Mouse (Mus musculus) lung, embryonic 14.5 days (tissue): ENCODE data around the gene Klhl21. TPM values are rescaled to one million over a fixed set of nuclear protein-coding genes. Genes with fewer than 3 reads are reported as not detected.

Source experiments
- ATAC-seq: fragments of 200-750 bp; cut with Nextera tagmentation; 2 replicates; pipeline ENCODE4 v1.8.0; 2017; ENCODE audit warnings: mild to moderate bottlenecking, moderate TSS enrichment, moderate library complexity; ENCODE audit not compliant: insufficient read depth
- DNase-seq: peaks from one replicate; pipeline ENCODE4 v3.0.0-alpha.2; 2015
- H3K27ac ChIP-seq: fragments of 300-500 bp; sonication (generic); 2 replicates; pipeline ENCODE4 v1.5.1; 2014; ENCODE audit warnings: low read depth, mild to moderate bottlenecking, moderate library complexity
- H3K27me3 ChIP-seq: fragments of 300-500 bp; sonication (generic); 2 replicates; pipeline ENCODE4 v1.6.1; 2014; ENCODE audit warnings: low read length, control low read depth; ENCODE audit not compliant: insufficient read depth
- H3K36me3 ChIP-seq: fragments of 300-500 bp; sonication (generic); 2 replicates; pipeline ENCODE4 v1.6.1; 2014; ENCODE audit warnings: control low read depth; ENCODE audit not compliant: insufficient read depth
- H3K4me1 ChIP-seq: fragments of 300-500 bp; sonication (generic); 2 replicates; pipeline ENCODE4 v1.6.1; 2014; ENCODE audit warnings: antibody characterized with exemption, control low read depth; ENCODE audit not compliant: insufficient read depth
- H3K4me2 ChIP-seq: fragments of 300-500 bp; sonication (generic); 2 replicates; pipeline ENCODE4 v1.6.1; 2014; ENCODE audit warnings: mild to moderate bottlenecking
- H3K4me3 ChIP-seq: fragments of 300-500 bp; sonication (generic); 2 replicates; pipeline ENCODE4 v1.5.1; 2014; ENCODE audit warnings: low read depth, low read length
- H3K9ac ChIP-seq: fragments of 300-500 bp; sonication (generic); 2 replicates; pipeline ENCODE4 v1.6.1; 2014
- H3K9me3 ChIP-seq: fragments of 300-500 bp; sonication (generic); 2 replicates; pipeline ENCODE4 v1.6.1; 2016; ENCODE audit warnings: low read depth, low read length, control low read depth
- CTCF ChIP-seq: IDR thresholded peaks from 2 replicates; pipeline ENCODE4 v1.5.1; 2016; ENCODE audit warnings: antibody characterized with exemption, low read depth
- WGBS: fragments of 180-500 bp; shearing (Covaris S2); extraction: QIAGEN DNeasy Blood & Tissue Kit; methylation state at CpG from one replicate; pipeline ENCODE4 v1.1.7; 2014; 5-methylcytosine and 5-hydroxymethylcytosine counted together
- polyA plus RNA-seq: library from polyadenylated mRNA; unstranded; fragments of >200 nt; fragmentation: Nextera tagmentation; extraction: Ambion mirVana; gene quantifications from 2 replicates; pipeline ENCODE4 v1.2.1, GENCODE M21; 2014

Gene Klhl21
- polyA plus RNA-seq, 1 experiment from 2014 or later: 10.6 TPM

GRCm38 (mm10) chr4:152041924-152042641, 33.5 kb downstream of the Klhl21 start:
- no peak overlapping the region for H3K4me2 ChIP-seq
- DNase-seq: no peak
- no peak for TF ChIP-seq CTCF
- H3K9me3 ChIP-seq: no peaks in the 10 kb centered on the region
- WGBS: 95% methylated on average over 22 of the region's 22 CpGs
- H3K4me3 ChIP-seq: no peak overlapping the region
- no peak for ATAC-seq
- H3K9ac ChIP-seq: no peak overlapping the region
- H3K27ac ChIP-seq: no peak overlapping the region
- no peaks in the 10 kb centered on the region for H3K27me3 ChIP-seq
- H3K4me1 ChIP-seq: no peaks in the 10 kb centered on the region
- H3K36me3 ChIP-seq: peaks cover 62% of the 10 kb centered on the region

GRCm38 (mm10) chr4:152043171-152043570, 34.6 kb downstream of the Klhl21 start:
- H3K27ac ChIP-seq: no peak overlapping the region
- H3K9ac ChIP-seq: no peak overlapping the region
- ATAC-seq (no peak), DNase-seq (no peak)
- no peak overlapping the region for H3K4me3 ChIP-seq
- H3K27me3 ChIP-seq: no peaks in the 10 kb centered on the region
- 95% methylated on average over 3 of the region's 3 CpGs for WGBS
- no peak for TF ChIP-seq CTCF
- no peaks in the 10 kb centered on the region for H3K9me3 ChIP-seq
- H3K4me2 ChIP-seq: no peak overlapping the region
- no peaks in the 10 kb centered on the region for H3K4me1 ChIP-seq
- H3K36me3 ChIP-seq: peaks cover 73% of the 10 kb centered on the region

GRCm38 (mm10) chr4:152044609-152045008, 36.0 kb downstream of the Klhl21 start:
- Histone ChIP-seq H3K4me3 (no peak overlapping the region), H3K27me3 (no peaks in the 10 kb centered on the region), H3K9me3 (no peaks in the 10 kb centered on the region), H3K36me3 (peaks cover 84% of the 10 kb centered on the region), H3K9ac (no peak overlapping the region), H3K4me2 (no peak overlapping the region), H3K27ac (no peak overlapping the region), H3K4me1 (no peaks in the 10 kb centered on the region)
- ATAC-seq (no peak), DNase-seq (no peak)
- TF ChIP-seq CTCF: no peak
- WGBS: 78% methylated on average over 6 of the region's 6 CpGs

GRCm38 (mm10) chr4:152062390-152063110, 53.9 kb downstream of the Klhl21 start:
- 60% methylated on average over 9 of the region's 9 CpGs for WGBS
- H3K27me3 ChIP-seq: no peaks in the 10 kb centered on the region
- H3K9me3 ChIP-seq: no peaks in the 10 kb centered on the region
- TF ChIP-seq CTCF: no peak
- H3K4me3 ChIP-seq: no peak overlapping the region
- H3K36me3 ChIP-seq: peaks cover 36% of the 10 kb centered on the region
- no peak for DNase-seq
- no peak overlapping the region for H3K4me2 ChIP-seq
- H3K27ac ChIP-seq: no peak overlapping the region
- ATAC-seq: no peak
- H3K9ac ChIP-seq: no peak overlapping the region
- no peaks in the 10 kb centered on the region for H3K4me1 ChIP-seq

- Histone ChIP-seq H3K4me1 (peaks cover under 1% of the 10 kb centered on the region; the same call in 1 of the 2 replicates), H3K4me3 (no peak overlapping the region), H3K9me3 (no peaks in the 10 kb centered on the region), H3K4me2 (no peak overlapping the region), H3K9ac (no peak overlapping the region), H3K27me3 (no peaks in the 10 kb centered on the region), H3K27ac (no peak overlapping the region), H3K36me3 (0 out of 2 replicates have a peak, but pooled peaks cover under 1% of the 10 kb centered on the region)
- TF ChIP-seq CTCF: no peak
- ATAC-seq (no peak), DNase-seq (no peak)
These were observed 58.7 kb downstream of the Klhl21 start for GRCm38 (mm10) chr4:152067280-152067679.

Other genes with a start within 250 kb of the Klhl21 start
- 87.5 and 96.8 TPM in 2 replicates for gene Camta1, start 146.9 kb upstream of the Klhl21 start, polyA plus RNA-seq
- gene Dnajc11, start 75.1 kb upstream of the Klhl21 start, polyA plus RNA-seq: 65.9 and 66.6 TPM in 2 replicates
- 27.2 and 31.2 TPM in 2 replicates for gene Thap3, start 19.8 kb upstream of the Klhl21 start, polyA plus RNA-seq
- gene Phf13, start 12.5 kb upstream of the Klhl21 start, polyA plus RNA-seq: 28.4 and 32.3 TPM in 2 replicates
- gene Zbtb48, start 18.9 kb downstream of the Klhl21 start, polyA plus RNA-seq: 22.7 and 26.8 TPM in 2 replicates
- gene Tas1r1, start 29.8 kb downstream of the Klhl21 start, polyA plus RNA-seq: 0.23 and 0.30 TPM in 2 replicates
- 38.9 and 42.9 TPM in 2 replicates for gene Nol9, start 30.5 kb downstream of the Klhl21 start, polyA plus RNA-seq
- 13.5 and 18.5 TPM in 2 replicates for gene Plekhg5, start 63.7 kb downstream of the Klhl21 start, polyA plus RNA-seq
- 0.75 and 0.77 TPM in 2 replicates for gene Tnfrsf25, start 107.1 kb downstream of the Klhl21 start, polyA plus RNA-seq
- gene Espn, start 143.6 kb downstream of the Klhl21 start, polyA plus RNA-seq: 11.5 and 11.6 TPM in 2 replicates
- 0.18 TPM in 1 of 2 replicates, not detected in the other for gene Hes2, start 150.1 kb downstream of the Klhl21 start, polyA plus RNA-seq
- gene Acot7, start 169.3 kb downstream of the Klhl21 start, polyA plus RNA-seq: 50.3 and 55.8 TPM in 2 replicates